Mouse (Mus musculus) MEL-GATA-1-ER (cell line): ENCODE results near the gene Trim31.
"Not testable (repeated sequence)": the region's sequence is repeated elsewhere in the genome, so short reads cannot be mapped to it uniquely, and the experiment has no call there.

Experiments
- DNase-seq: peaks from one replicate; pipeline ENCODE4 v3.0.0-alpha.2; 2012; ENCODE audit warnings: low read depth; ENCODE audit errors: extremely low read depth

Trim31 gene

GRCm38 (mm10) chr17:36897552-36898205, at the start of gene Trim31:
TSS of gene Trim31 (plus strand) at chr17:36898118.
- DNase-seq: no peak

GRCm38 (mm10) chr17:36848911-36849310, 49.0 kb upstream of the Trim31 start:
- no peak for DNase-seq

GRCm38 (mm10) chr17:36849992-36850391, 47.9 kb upstream of the Trim31 start:
- no peak for DNase-seq

- DNase-seq: no peak
Observed at GRCm38 (mm10) chr17:36851200-36851599, 46.7 kb upstream of the Trim31 start.

GRCm38 (mm10) chr17:36851627-36852026, 46.3 kb upstream of the Trim31 start:
- DNase-seq: no peak

- DNase-seq: no peak
Observed at GRCm38 (mm10) chr17:36855484-36855883, 42.4 kb upstream of the Trim31 start.

- no peak for DNase-seq
Observed at GRCm38 (mm10) chr17:36856236-36856635, 41.7 kb upstream of the Trim31 start.

GRCm38 (mm10) chr17:36858181-36858580, 39.7 kb upstream of the Trim31 start:
- no peak for DNase-seq

GRCm38 (mm10) chr17:36861680-36862079, 36.2 kb upstream of the Trim31 start:
- DNase-seq: no peak

GRCm38 (mm10) chr17:36866719-36867527, 31.0 kb upstream of the Trim31 start, which contains the start of gene Trim15:
TSS of gene Trim15 (minus strand) at chr17:36867210.
- no peak for DNase-seq

GRCm38 (mm10) chr17:36868836-36869235, 29.1 kb upstream of the Trim31 start:
- peak; percentile 12 for DNase-seq

- peak; percentile 97 for DNase-seq
Observed at GRCm38 (mm10) chr17:36869284-36869954, 28.5 kb upstream of the Trim31 start, which contains the start of gene Trim10. TSS of gene Trim10 (plus strand) at chr17:36869574.

GRCm38 (mm10) chr17:36869955-36870810, 27.7 kb upstream of the Trim31 start:
- peak; percentile 39 for DNase-seq

GRCm38 (mm10) chr17:36874636-36875035, 23.3 kb upstream of the Trim31 start:
- no peak for DNase-seq

- DNase-seq: no peak
Observed at GRCm38 (mm10) chr17:36883350-36883749, 14.6 kb upstream of the Trim31 start.

GRCm38 (mm10) chr17:36885132-36885790, 12.7 kb upstream of the Trim31 start:
- no peak for DNase-seq

GRCm38 (mm10) chr17:36890073-36890903, 7.6 kb upstream of the Trim31 start, which contains the start of gene Trim40:
TSS of gene Trim40 (minus strand) at chr17:36890123.
- no peak for DNase-seq

- DNase-seq: not testable (repeated sequence)
Observed at GRCm38 (mm10) chr17:36891496-36891895, 6.4 kb upstream of the Trim31 start.

GRCm38 (mm10) chr17:36892362-36892761, 5.6 kb upstream of the Trim31 start:
- DNase-seq: peak; percentile 47
